Mouse (Mus musculus): ENCODE results near the gene Mcidas. TPM values are rescaled to one million over a fixed set of nuclear protein-coding genes. Genes with fewer than 3 reads are reported as not detected.
"Not testable (repeated sequence)": the region's sequence is repeated elsewhere in the genome, so short reads cannot be mapped to it uniquely, and the experiment has no call there.

Mcidas gene
- polyA plus RNA-seq, 1 experiment from 2014 or later, result 3.6 TPM

GRCm38 (mm10) chr13:112988866-112989265, 4.8 kb upstream of the Mcidas start:
- WGBS, result 1% methylated on average over 19 of the region's 19 CpGs
- no peaks in the 10 kb centered on the region for H3K36me3 ChIP-seq (replicated peaks)
- H3K9me3 ChIP-seq, result no peaks in the 10 kb centered on the region
- H3K4me1 ChIP-seq, result peaks cover 47% of the 10 kb centered on the region
- peak overlapping the region; percentile 52 for H3K4me3 ChIP-seq (replicated peaks)
- ATAC-seq (ENCODE audit: low FRiP score), result no peak
- H3K4me2 ChIP-seq, result peak overlapping the region; percentile 93
- peaks cover 89% of the 10 kb centered on the region for H3K27me3 ChIP-seq
- H3K27ac ChIP-seq, result no peak overlapping the region
- H3K9ac ChIP-seq, result no peak overlapping the region; the same call in 1 of the 2 replicates

GRCm38 (mm10) chr13:112989541-112989940, 4.1 kb upstream of the Mcidas start:
- Histone ChIP-seq H3K4me2 (peak overlapping the region; percentile 32; the same call in 1 of the 2 replicates), H3K4me1 (peaks cover 53% of the 10 kb centered on the region), H3K4me3 (replicated peaks) (peak overlapping the region; percentile 13; the same call in 1 of the 2 replicates), H3K9me3 (no peaks in the 10 kb centered on the region), H3K9ac (no peak overlapping the region), H3K27me3 (peaks cover 90% of the 10 kb centered on the region), H3K36me3 (replicated peaks) (no peaks in the 10 kb centered on the region), H3K27ac (no peak overlapping the region)
- ATAC-seq (ENCODE audit: low FRiP score), result no peak
- WGBS, result under 1% methylated on average over 23 of the region's 23 CpGs

GRCm38 (mm10) chr13:112990346-112990745, 3.3 kb upstream of the Mcidas start:
- WGBS, result 17% methylated on average over 4 of the region's 4 CpGs
- no peaks in the 10 kb centered on the region for H3K9me3 ChIP-seq
- no peak for ATAC-seq (ENCODE audit: low FRiP score)
- no peak overlapping the region for H3K9ac ChIP-seq
- no peak overlapping the region for H3K27ac ChIP-seq
- no peak overlapping the region for H3K4me3 ChIP-seq (replicated peaks)
- peaks cover 96% of the 10 kb centered on the region for H3K27me3 ChIP-seq
- H3K36me3 ChIP-seq (replicated peaks), result no peaks in the 10 kb centered on the region
- no peak overlapping the region for H3K4me2 ChIP-seq
- H3K4me1 ChIP-seq, result peaks cover 53% of the 10 kb centered on the region

- no peaks in the 10 kb centered on the region for H3K36me3 ChIP-seq (replicated peaks)
- no peak overlapping the region for H3K27ac ChIP-seq
- under 1% methylated on average over 25 of the region's 25 CpGs for WGBS
- no peaks in the 10 kb centered on the region for H3K9me3 ChIP-seq
- H3K4me1 ChIP-seq, result peaks cover 31% of the 10 kb centered on the region
- H3K4me3 ChIP-seq (replicated peaks), result peak overlapping the region; percentile 45
- peak overlapping the region; percentile 91 for H3K4me2 ChIP-seq
- ATAC-seq (ENCODE audit: low FRiP score), result peak; percentile 54; the same call in 1 of the 2 replicates
- peaks cover 96% of the 10 kb centered on the region for H3K27me3 ChIP-seq
- H3K9ac ChIP-seq, result peak overlapping the region; percentile 42; the same call in 1 of the 2 replicates
Observed at GRCm38 (mm10) chr13:112994191-112994590, 546 bp downstream of the Mcidas start.

- Histone ChIP-seq H3K9ac (no peak overlapping the region), H3K9me3 (no peaks in the 10 kb centered on the region), H3K27me3 (peaks cover 92% of the 10 kb centered on the region), H3K27ac (no peak overlapping the region), H3K4me1 (peaks cover 25% of the 10 kb centered on the region), H3K36me3 (replicated peaks) (no peaks in the 10 kb centered on the region), H3K4me3 (replicated peaks) (no peak overlapping the region), H3K4me2 (no peak overlapping the region)
- 57% methylated on average over 4 of the region's 4 CpGs for WGBS
- no peak for ATAC-seq (ENCODE audit: low FRiP score)
Observed at GRCm38 (mm10) chr13:112996407-112996806, 2.8 kb downstream of the Mcidas start.

GRCm38 (mm10) chr13:112997369-112997768, 3.7 kb downstream of the Mcidas start:
- ATAC-seq (ENCODE audit: low FRiP score), result no peak
- Histone ChIP-seq H3K27me3 (peaks cover 95% of the 10 kb centered on the region), H3K27ac (no peak overlapping the region), H3K4me1 (peaks cover 25% of the 10 kb centered on the region), H3K4me3 (replicated peaks) (no peak overlapping the region), H3K4me2 (no peak overlapping the region), H3K9ac (no peak overlapping the region), H3K36me3 (replicated peaks) (no peaks in the 10 kb centered on the region), H3K9me3 (no peaks in the 10 kb centered on the region)
- 67% methylated on average over 6 of the region's 6 CpGs for WGBS

- Histone ChIP-seq H3K4me3 (replicated peaks) (peak overlapping the region; percentile 43), H3K9me3 (no peaks in the 10 kb centered on the region), H3K9ac (peak overlapping the region; percentile 50), H3K27me3 (peaks cover 89% of the 10 kb centered on the region), H3K4me2 (peak overlapping the region; percentile 77), H3K27ac (no peak overlapping the region), H3K36me3 (replicated peaks) (no peaks in the 10 kb centered on the region), H3K4me1 (peaks cover 21% of the 10 kb centered on the region)
- under 1% methylated on average over 46 of the region's 46 CpGs for WGBS
- peak; percentile 52 for ATAC-seq (ENCODE audit: low FRiP score)
Observed at GRCm38 (mm10) chr13:112998427-112999201, 5.0 kb downstream of the Mcidas start.

- Histone ChIP-seq H3K27me3 (peaks cover 74% of the 10 kb centered on the region), H3K9me3 (no peaks in the 10 kb centered on the region), H3K4me2 (no peak overlapping the region), H3K4me3 (replicated peaks) (no peak overlapping the region), H3K9ac (no peak overlapping the region), H3K4me1 (peaks cover 11% of the 10 kb centered on the region), H3K27ac (no peak overlapping the region), H3K36me3 (replicated peaks) (no peaks in the 10 kb centered on the region)
- no peak for ATAC-seq (ENCODE audit: low FRiP score)
- WGBS, result 82% methylated on average over 3 of the region's 3 CpGs
Observed at GRCm38 (mm10) chr13:113000090-113000489, 6.4 kb downstream of the Mcidas start.

- no peak for ATAC-seq (ENCODE audit: low FRiP score)
- no peak overlapping the region for H3K9ac ChIP-seq
- peaks cover 68% of the 10 kb centered on the region for H3K27me3 ChIP-seq
- H3K27ac ChIP-seq, result no peak overlapping the region
- H3K9me3 ChIP-seq, result no peaks in the 10 kb centered on the region
- H3K36me3 ChIP-seq (replicated peaks), result no peaks in the 10 kb centered on the region
- H3K4me3 ChIP-seq (replicated peaks), result no peak overlapping the region
- whole genome bisulfite sequencing, result 75% methylated on average over 9 of the region's 9 CpGs
- no peak overlapping the region for H3K4me2 ChIP-seq
- H3K4me1 ChIP-seq, result peaks cover 11% of the 10 kb centered on the region
Observed at GRCm38 (mm10) chr13:113000576-113001318, 7.1 kb downstream of the Mcidas start.

- Histone ChIP-seq H3K27me3 (0 out of 2 replicates have a peak, but pooled peaks cover 3% of the 10 kb centered on the region), H3K9me3 (no peaks in the 10 kb centered on the region), H3K36me3 (replicated peaks) (no peaks in the 10 kb centered on the region), H3K4me3 (replicated peaks) (no peak overlapping the region), H3K4me2 (no peak overlapping the region), H3K9ac (no peak overlapping the region), H3K4me1 (no peaks in the 10 kb centered on the region), H3K27ac (no peak overlapping the region)
- no peak for ATAC-seq (ENCODE audit: low FRiP score)
- 81% methylated on average over 6 of the region's 6 CpGs for WGBS
Observed at GRCm38 (mm10) chr13:113012683-113013082, 19.0 kb downstream of the Mcidas start.

- ATAC-seq (ENCODE audit: low FRiP score); H3K4me1 ChIP-seq; H3K4me2 ChIP-seq; H3K27me3 ChIP-seq; H3K4me3 ChIP-seq (replicated peaks); H3K27ac ChIP-seq; H3K9me3 ChIP-seq; H3K36me3 ChIP-seq (replicated peaks); H3K9ac ChIP-seq: not testable (repeated sequence)
- 57% methylated on average over 18 of the region's 20 CpGs for WGBS
Observed at GRCm38 (mm10) chr13:113013174-113013953, 19.7 kb downstream of the Mcidas start.

- Histone ChIP-seq H3K27me3 (peaks cover 21% of the 10 kb centered on the region), H3K36me3 (replicated peaks) (no peaks in the 10 kb centered on the region), H3K27ac (no peak overlapping the region), H3K9me3 (no peaks in the 10 kb centered on the region), H3K4me3 (replicated peaks) (no peak overlapping the region), H3K4me1 (no peaks in the 10 kb centered on the region), H3K4me2 (no peak overlapping the region), H3K9ac (no peak overlapping the region)
- ATAC-seq (ENCODE audit: low FRiP score), result no peak
- WGBS, result 91% methylated on average over 2 of the region's 2 CpGs
Observed at GRCm38 (mm10) chr13:113021521-113021920, 27.9 kb downstream of the Mcidas start.

All from forebrain, embryonic 12.5 days (tissue).